16 mouse cellular contexts compared by ENCODE assay signal in the genomic region with DNA sequence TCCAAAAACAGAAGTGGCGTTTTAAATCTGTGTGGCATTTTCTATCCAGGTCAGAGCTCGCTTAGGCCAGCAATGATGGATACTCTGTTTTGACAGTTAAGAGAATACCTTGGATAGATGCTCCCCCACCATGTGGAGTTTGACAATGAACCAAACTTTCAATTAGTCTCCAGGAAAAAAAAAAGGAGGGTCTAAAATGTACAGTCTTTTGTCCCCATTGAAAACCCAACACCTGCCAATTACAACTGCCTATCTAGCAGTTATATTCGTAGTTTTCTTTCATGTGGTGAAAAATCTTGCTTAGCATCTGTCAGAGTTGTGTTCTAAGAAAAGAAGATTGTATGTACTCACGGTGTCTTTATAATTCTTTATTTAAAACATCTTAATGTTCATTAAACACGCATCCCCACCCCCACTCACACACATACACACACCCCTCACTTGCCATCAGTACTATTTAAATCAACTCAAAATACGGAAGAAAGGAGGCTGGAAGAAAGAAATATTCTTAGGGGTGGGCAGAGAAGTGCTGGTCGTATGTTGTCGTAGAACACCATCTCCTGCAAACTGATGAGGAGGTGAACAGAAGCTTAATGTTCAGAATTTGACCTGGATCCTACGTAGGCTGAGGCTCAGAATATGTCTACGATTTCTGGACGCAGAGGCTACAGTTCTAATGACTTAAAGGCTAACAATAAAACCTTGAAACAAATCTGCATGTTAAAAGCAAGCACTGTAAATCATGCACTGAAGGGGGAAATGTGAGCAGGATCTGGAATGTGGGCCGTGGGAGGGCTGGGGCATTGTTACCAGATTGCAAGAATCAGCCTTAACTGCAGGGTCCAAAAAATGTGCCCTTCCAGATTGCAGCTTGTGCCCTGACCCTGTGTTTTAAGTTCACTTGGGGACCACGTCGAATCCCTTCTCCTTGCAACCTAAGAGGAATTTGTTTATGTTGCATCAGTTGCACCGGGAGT.
DNase-seq lines count a peak whose midpoint lies in the region; ATAC-seq and TF ChIP-seq lines count a peak whose summit lies in the region.
"Had no signal": no experiment of that assay in that cellular context is flagged by ENCODE, and none has a peak within 500 bp of the region (broad histone marks: within the 10 kb centered on the region; RNA-seq: fewer than 3 reads in every experiment).

No protein-coding gene starts in this region.

- WGBS in kidney, embryonic 14.5 days = 27% methylated on average over 15 of the region's 15 CpGs
- WGBS in kidney, adult 2 months = 34% methylated on average over 15 of the region's 15 CpGs
- WGBS in limb, embryonic 10.5 days = 47% methylated on average over 15 of the region's 15 CpGs

- no peak overlapping the region for H3K4me2 ChIP-seq in kidney, embryonic 14.5 days (replicated peaks; ENCODE audit: low read depth, low read length)
- H3K4me2 ChIP-seq: liver, embryonic 11.5 days had no signal

- H3K4me1 ChIP-seq in kidney, embryonic 14.5 days (ENCODE audit: control insufficient read depth, insufficient read depth, low read length) = 0 out of 2 replicates have a peak, but pooled peaks cover 9% of the 10 kb centered on the region
- no peaks in the 10 kb centered on the region for H3K4me1 ChIP-seq in kidney, adult 2 months (ENCODE audit: control insufficient read depth, insufficient read depth, low read length)
- peaks cover 26% of the 10 kb centered on the region for H3K4me1 ChIP-seq in limb, embryonic 10.5 days

- no peaks in the 10 kb centered on the region for H3K9me3 ChIP-seq in kidney, embryonic 14.5 days (ENCODE audit: control insufficient read depth, low read length)
- H3K9me3 ChIP-seq in limb, embryonic 10.5 days (replicated peaks) = no peaks in the 10 kb centered on the region

- no peak for TF ChIP-seq CTCF in kidney, adult 2 months (conservative IDR thresholded peaks at IDR 0.05; ENCODE audit: insufficient read depth, insufficient read length, low read depth, low read length)

- DNase-seq in kidney, adult 2 months = no peak
- peak; percentile 65 for DNase-seq in R1 (ENCODE audit: low read depth, low spot score)
- peak; percentile 58 for DNase-seq in embryo, embryonic 11 days
- peak; percentile 41 for DNase-seq in limb, embryonic 10.5 days (ENCODE audit: low spot score)
- DNase-seq in ovary, adult 18-20 months (ENCODE audit: low spot score) = no peak
- DNase-seq in adrenal gland, postnatal 4 days (ENCODE audit: low spot score in 2 of 2) = no peak
- DNase-seq in frontal cortex, postnatal 36 days (ENCODE audit: low spot score in 2 of 2) = no peak
- DNase-seq: adrenal gland, postnatal 14 days; cerebellum, postnatal 14 days; gastrocnemius, adult 2 months; heart, adult 2 months; heart, postnatal 10 days; lung, postnatal 4 days had no signal

- H3K27ac ChIP-seq in kidney, embryonic 14.5 days (ENCODE audit: low read depth, low read length) = no peak overlapping the region; the same call in 1 of the 2 replicates
- H3K27ac ChIP-seq in kidney, adult 2 months (ENCODE audit: insufficient read depth, low read depth, low read length) = no peak overlapping the region
- H3K27ac ChIP-seq in limb, embryonic 10.5 days = peak overlapping the region; percentile 58
- H3K27ac ChIP-seq: gastrocnemius, adult 2 months; heart, adult 2 months; layer of hippocampus, adult 2 months had no signal

- peak; percentile 83 for ATAC-seq in kidney, embryonic 14.5 days (ENCODE audit: low FRiP score, low TSS enrichment)

- no peak overlapping the region for H3K4me3 ChIP-seq in kidney, embryonic 14.5 days (ENCODE audit: low read length)
- H3K4me3 ChIP-seq in kidney, adult 2 months (ENCODE audit: insufficient read depth, low read depth, low read length) = no peak overlapping the region
- H3K4me3 ChIP-seq in limb, embryonic 10.5 days = no peak overlapping the region
- H3K4me3 ChIP-seq: gastrocnemius, adult 2 months; heart, adult 2 months; layer of hippocampus, adult 2 months had no signal

- H3K27me3 ChIP-seq in kidney, embryonic 14.5 days (ENCODE audit: control insufficient read depth, insufficient read depth, low read length) = no peaks in the 10 kb centered on the region
- no peaks in the 10 kb centered on the region for H3K27me3 ChIP-seq in kidney, adult 2 months (replicated peaks; ENCODE audit: control insufficient read depth, insufficient read depth, low read length)
- H3K27me3 ChIP-seq in limb, embryonic 10.5 days (ENCODE audit: low read depth, poor library complexity, severe bottlenecking) = no peaks in the 10 kb centered on the region

- H3K9ac ChIP-seq in kidney, embryonic 14.5 days (ENCODE audit: low read depth, low read length) = no peak overlapping the region

- H3K36me3 ChIP-seq in kidney, embryonic 14.5 days (ENCODE audit: control insufficient read depth, insufficient read depth, low read length) = no peaks in the 10 kb centered on the region
- H3K36me3 ChIP-seq in kidney, adult 2 months (ENCODE audit: control insufficient read depth, insufficient read depth, low read length) = no peaks in the 10 kb centered on the region
- H3K36me3 ChIP-seq in limb, embryonic 10.5 days = no peaks in the 10 kb centered on the region

- no peak for TF ChIP-seq POLR2A in kidney, adult 2 months (IDR thresholded peaks at IDR 0.05; ENCODE audit: low read depth, low read length)

Comparison
In these comparisons a context has a peak if more than half of its experiments do, and no peak if none do; other contexts are left out.
1. DNase-seq: peak in R1 (single experiment), embryo, embryonic 11 days (single experiment) and limb, embryonic 10.5 days (single experiment); none in kidney, adult 2 months (single experiment), ovary, adult 18-20 months (single experiment), adrenal gland, postnatal 4 days (0 of 2) and frontal cortex, postnatal 36 days (0 of 2).